Mouse (Mus musculus): ENCODE measurements around the gene Gcc2. TPM values are rescaled to one million over a fixed set of nuclear protein-coding genes. Genes with fewer than 3 reads are reported as not detected.

Gcc2 gene
- polyA plus RNA-seq, 1 experiment: 13.0 TPM

- 66% methylated on average over 3 of the region's 3 CpGs for WGBS
Measured at GRCm38 (mm10) chr10:58290742-58291141, 35.4 kb downstream of the Gcc2 start.

GRCm38 (mm10) chr10:58294246-58294645 is 38.9 kb downstream of the Gcc2 start:
- no peak overlapping the region for H3K4me3 ChIP-seq (ENCODE audit: insufficient read depth, low read depth, low read length)
- 98% methylated on average over 3 of the region's 3 CpGs for WGBS
- no peaks in the 10 kb centered on the region for H3K4me1 ChIP-seq (ENCODE audit: control insufficient read depth, insufficient read depth, low read length)
- no peak for DNase-seq
- no peak overlapping the region for H3K27ac ChIP-seq (ENCODE audit: insufficient read depth, low read depth, low read length)
- no peaks in the 10 kb centered on the region for H3K27me3 ChIP-seq (replicated peaks; ENCODE audit: control insufficient read depth, insufficient read depth, low read length)
- H3K36me3 ChIP-seq (ENCODE audit: control insufficient read depth, insufficient read depth, low read length): peaks cover 21% of the 10 kb centered on the region
- TF ChIP-seq POLR2A (IDR thresholded peaks at IDR 0.05; ENCODE audit: low read depth, low read length): no peak
- no peak for TF ChIP-seq CTCF (conservative IDR thresholded peaks at IDR 0.05; ENCODE audit: insufficient read depth, insufficient read length, low read depth, low read length)

More at GRCm38 (mm10) chr10:58290742-58291141, 35.4 kb downstream of the Gcc2 start:
- H3K27me3 ChIP-seq (replicated peaks; ENCODE audit: control insufficient read depth, insufficient read depth, low read length): no peaks in the 10 kb centered on the region
- H3K4me3 ChIP-seq (ENCODE audit: insufficient read depth, low read depth, low read length): no peak overlapping the region
- TF ChIP-seq CTCF (conservative IDR thresholded peaks at IDR 0.05; ENCODE audit: insufficient read depth, insufficient read length, low read depth, low read length): no peak
- no peak for TF ChIP-seq POLR2A (IDR thresholded peaks at IDR 0.05; ENCODE audit: low read depth, low read length)
- H3K4me1 ChIP-seq (ENCODE audit: control insufficient read depth, insufficient read depth, low read length): no peaks in the 10 kb centered on the region
- no peak for DNase-seq
- peaks cover 21% of the 10 kb centered on the region for H3K36me3 ChIP-seq (ENCODE audit: control insufficient read depth, insufficient read depth, low read length)
- H3K27ac ChIP-seq (ENCODE audit: insufficient read depth, low read depth, low read length): no peak overlapping the region

- Histone ChIP-seq H3K36me3 (ENCODE audit: control insufficient read depth, insufficient read depth, low read length) (peaks cover 18% of the 10 kb centered on the region), H3K4me1 (ENCODE audit: control insufficient read depth, insufficient read depth, low read length) (no peaks in the 10 kb centered on the region), H3K27ac (ENCODE audit: insufficient read depth, low read depth, low read length) (no peak overlapping the region), H3K27me3 (replicated peaks; ENCODE audit: control insufficient read depth, insufficient read depth, low read length) (no peaks in the 10 kb centered on the region), H3K4me3 (ENCODE audit: insufficient read depth, low read depth, low read length) (no peak overlapping the region)
- no peak for DNase-seq
- TF ChIP-seq POLR2A (IDR thresholded peaks at IDR 0.05; ENCODE audit: low read depth, low read length) (no peak), CTCF (conservative IDR thresholded peaks at IDR 0.05; ENCODE audit: insufficient read depth, insufficient read length, low read depth, low read length) (no peak)
- 98% methylated on average over 3 of the region's 3 CpGs for WGBS
Measured at GRCm38 (mm10) chr10:58295605-58296004, 40.3 kb downstream of the Gcc2 start.

GRCm38 (mm10) chr10:58304996-58305395 is 49.7 kb downstream of the Gcc2 start:
- 94% methylated on average over 7 of the region's 7 CpGs for WGBS
- peaks cover 3% of the 10 kb centered on the region; the same call in 1 of the 2 replicates for H3K36me3 ChIP-seq (ENCODE audit: control insufficient read depth, insufficient read depth, low read length)
- no peak overlapping the region for H3K27ac ChIP-seq (ENCODE audit: insufficient read depth, low read depth, low read length)
- no peak overlapping the region for H3K4me3 ChIP-seq (ENCODE audit: insufficient read depth, low read depth, low read length)
- H3K27me3 ChIP-seq (replicated peaks; ENCODE audit: control insufficient read depth, insufficient read depth, low read length): no peaks in the 10 kb centered on the region
- TF ChIP-seq CTCF (conservative IDR thresholded peaks at IDR 0.05; ENCODE audit: insufficient read depth, insufficient read length, low read depth, low read length): no peak
- no peak for TF ChIP-seq POLR2A (IDR thresholded peaks at IDR 0.05; ENCODE audit: low read depth, low read length)
- no peaks in the 10 kb centered on the region for H3K4me1 ChIP-seq (ENCODE audit: control insufficient read depth, insufficient read depth, low read length)
- DNase-seq: no peak

GRCm38 (mm10) chr10:58306897-58307296 is 51.6 kb downstream of the Gcc2 start:
- peaks cover 4% of the 10 kb centered on the region for H3K36me3 ChIP-seq (ENCODE audit: control insufficient read depth, insufficient read depth, low read length)
- H3K4me3 ChIP-seq (ENCODE audit: insufficient read depth, low read depth, low read length): no peak overlapping the region
- DNase-seq: no peak
- H3K27me3 ChIP-seq (replicated peaks; ENCODE audit: control insufficient read depth, insufficient read depth, low read length): no peaks in the 10 kb centered on the region
- no peak for TF ChIP-seq CTCF (conservative IDR thresholded peaks at IDR 0.05; ENCODE audit: insufficient read depth, insufficient read length, low read depth, low read length)
- TF ChIP-seq POLR2A (IDR thresholded peaks at IDR 0.05; ENCODE audit: low read depth, low read length): no peak
- WGBS: 62% methylated on average over 3 of the region's 3 CpGs
- no peaks in the 10 kb centered on the region for H3K4me1 ChIP-seq (ENCODE audit: control insufficient read depth, insufficient read depth, low read length)
- H3K27ac ChIP-seq (ENCODE audit: insufficient read depth, low read depth, low read length): no peak overlapping the region

GRCm38 (mm10) chr10:58310791-58311190 is 55.5 kb downstream of the Gcc2 start:
- WGBS: 63% methylated on average over 1 of the region's 1 CpGs
- no peak overlapping the region for H3K4me3 ChIP-seq (ENCODE audit: insufficient read depth, low read depth, low read length)
- H3K27me3 ChIP-seq (replicated peaks; ENCODE audit: control insufficient read depth, insufficient read depth, low read length): no peaks in the 10 kb centered on the region
- H3K36me3 ChIP-seq (ENCODE audit: control insufficient read depth, insufficient read depth, low read length): peaks cover 4% of the 10 kb centered on the region
- no peaks in the 10 kb centered on the region for H3K4me1 ChIP-seq (ENCODE audit: control insufficient read depth, insufficient read depth, low read length)
- no peak overlapping the region for H3K27ac ChIP-seq (ENCODE audit: insufficient read depth, low read depth, low read length)
- no peak for TF ChIP-seq CTCF (conservative IDR thresholded peaks at IDR 0.05; ENCODE audit: insufficient read depth, insufficient read length, low read depth, low read length)
- TF ChIP-seq POLR2A (IDR thresholded peaks at IDR 0.05; ENCODE audit: low read depth, low read length): no peak
- DNase-seq: no peak

GRCm38 (mm10) chr10:58312887-58313286 is 57.6 kb downstream of the Gcc2 start:
- WGBS: 99% methylated on average over 5 of the region's 5 CpGs
- no peak for DNase-seq
- Histone ChIP-seq H3K27me3 (replicated peaks; ENCODE audit: control insufficient read depth, insufficient read depth, low read length) (no peaks in the 10 kb centered on the region), H3K36me3 (ENCODE audit: control insufficient read depth, insufficient read depth, low read length) (peaks cover 2% of the 10 kb centered on the region), H3K4me1 (ENCODE audit: control insufficient read depth, insufficient read depth, low read length) (no peaks in the 10 kb centered on the region), H3K4me3 (ENCODE audit: insufficient read depth, low read depth, low read length) (no peak overlapping the region), H3K27ac (ENCODE audit: insufficient read depth, low read depth, low read length) (no peak overlapping the region)
- no peak for TF ChIP-seq POLR2A (IDR thresholded peaks at IDR 0.05; ENCODE audit: low read depth, low read length)
- no peak for TF ChIP-seq CTCF (conservative IDR thresholded peaks at IDR 0.05; ENCODE audit: insufficient read depth, insufficient read length, low read depth, low read length)

Data from kidney, adult 2 months (tissue).